Mouse (Mus musculus) midbrain, embryonic 10.5 days (tissue): Measurements from ENCODE around the gene Rcsd1. TPM values are rescaled to one million over a fixed set of nuclear protein-coding genes. Genes with fewer than 3 reads are reported as not detected.

ENCODE experiments used
- DNase-seq: peaks from one replicate; pipeline ENCODE4 v3.0.0-alpha.2; 2017; ENCODE audit warnings: low spot score
- H3K27ac ChIP-seq: fragments of 300-500 bp; sonication (generic); replicated peaks from 2 replicates; pipeline ENCODE4 v1.5.1; 2016; ENCODE audit warnings: mild to moderate bottlenecking
- H3K27me3 ChIP-seq: fragments of 300-500 bp; sonication (generic); 2 replicates; pipeline ENCODE4 v1.6.1; 2016; ENCODE audit warnings: low read depth, mild to moderate bottlenecking; ENCODE audit not compliant: poor library complexity, severe bottlenecking
- H3K36me3 ChIP-seq: fragments of 300-500 bp; sonication (generic); 2 replicates; pipeline ENCODE4 v1.6.1; 2016; ENCODE audit warnings: mild to moderate bottlenecking, moderate library complexity
- H3K4me1 ChIP-seq: fragments of 300-500 bp; sonication (generic); 2 replicates; pipeline ENCODE4 v1.6.1; 2016
- H3K4me3 ChIP-seq: fragments of 300-500 bp; sonication (generic); 2 replicates; pipeline ENCODE4 v1.5.1; 2016; ENCODE audit warnings: mild to moderate bottlenecking, moderate library complexity
- H3K9me3 ChIP-seq: fragments of 300-500 bp; sonication (generic); replicated peaks from 2 replicates; pipeline ENCODE4 v1.6.1; 2016; ENCODE audit warnings: mild to moderate bottlenecking
- WGBS: fragments of 180-500 bp; shearing (Covaris S2); methylation state at CpG from one replicate; pipeline ENCODE4 v1.1.7; 2016; 5-methylcytosine and 5-hydroxymethylcytosine counted together
- polyA plus RNA-seq: library from polyadenylated mRNA; unstranded; fragments of >200 nt; fragmentation: Nextera tagmentation; extraction: Ambion mirVana; gene quantifications from 2 replicates; pipeline ENCODE4 v1.2.1, GENCODE M21; 2016

Rcsd1 gene
- polyA plus RNA-seq, 1 experiment from 2014 or later = 8.7 TPM

GRCm38 (mm10) chr1:165662426-165663192, 46.9 kb downstream of the Rcsd1 start:
- H3K27ac ChIP-seq = peak overlapping the region; percentile 61
- H3K27me3 ChIP-seq = no peaks in the 10 kb centered on the region; the same call in 1 of the 2 replicates
- H3K4me1 ChIP-seq = peaks cover 15% of the 10 kb centered on the region
- WGBS = 62% methylated on average over 15 of the region's 15 CpGs
- DNase-seq = no peak
- no peaks in the 10 kb centered on the region for H3K9me3 ChIP-seq
- no peaks in the 10 kb centered on the region for H3K36me3 ChIP-seq
- H3K4me3 ChIP-seq = no peak overlapping the region

DNA sequence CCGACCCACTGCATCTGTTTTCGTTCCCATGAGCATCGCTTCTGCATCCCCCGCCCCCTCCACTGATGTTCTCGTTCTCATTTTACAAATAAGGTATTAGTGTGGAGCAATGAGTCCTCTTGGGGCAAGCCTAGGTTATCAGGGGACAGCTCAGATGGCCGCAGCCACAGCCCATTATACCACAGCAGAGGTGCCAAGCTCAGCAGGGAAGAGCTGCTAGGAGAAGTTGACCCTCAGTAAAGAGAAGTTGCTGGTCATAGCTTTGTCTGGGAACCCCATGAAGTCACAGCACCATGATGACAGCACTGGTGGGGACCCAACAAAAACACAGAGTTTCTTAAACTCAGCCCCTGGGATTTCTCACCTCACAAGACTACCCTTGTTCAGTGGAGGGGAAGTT, 47.8 kb downstream of the Rcsd1 start:
- no peak overlapping the region for H3K27ac ChIP-seq
- no peak for DNase-seq
- H3K4me3 ChIP-seq = no peak overlapping the region
- peaks cover 15% of the 10 kb centered on the region for H3K4me1 ChIP-seq
- WGBS = 79% methylated on average over 6 of the region's 6 CpGs
- no peaks in the 10 kb centered on the region for H3K9me3 ChIP-seq
- no peaks in the 10 kb centered on the region for H3K36me3 ChIP-seq
- no peaks in the 10 kb centered on the region; the same call in 1 of the 2 replicates for H3K27me3 ChIP-seq

- no peaks in the 10 kb centered on the region; the same call in 1 of the 2 replicates for H3K27me3 ChIP-seq
- H3K36me3 ChIP-seq = no peaks in the 10 kb centered on the region
- H3K4me1 ChIP-seq = peaks cover 15% of the 10 kb centered on the region
- H3K9me3 ChIP-seq = no peaks in the 10 kb centered on the region
- WGBS = 64% methylated on average over 3 of the region's 3 CpGs
- no peak overlapping the region for H3K4me3 ChIP-seq
- no peak for DNase-seq
- no peak overlapping the region for H3K27ac ChIP-seq
Observed at GRCm38 (mm10) chr1:165661191-165661590, 48.4 kb downstream of the Rcsd1 start.

- Histone ChIP-seq H3K27ac (no peak overlapping the region), H3K36me3 (no peaks in the 10 kb centered on the region), H3K4me3 (no peak overlapping the region), H3K9me3 (no peaks in the 10 kb centered on the region), H3K4me1 (peaks cover 15% of the 10 kb centered on the region), H3K27me3 (no peaks in the 10 kb centered on the region; the same call in 1 of the 2 replicates)
- 30% methylated on average over 4 of the region's 4 CpGs for whole genome bisulfite sequencing
- peak; percentile 53 for DNase-seq
Observed at GRCm38 (mm10) chr1:165660774-165661173, 48.8 kb downstream of the Rcsd1 start.

- H3K4me3 ChIP-seq = no peak overlapping the region
- H3K36me3 ChIP-seq = no peaks in the 10 kb centered on the region
- H3K27ac ChIP-seq = no peak overlapping the region
- no peaks in the 10 kb centered on the region; the same call in 1 of the 2 replicates for H3K27me3 ChIP-seq
- peaks cover 12% of the 10 kb centered on the region for H3K4me1 ChIP-seq
- DNase-seq = peak; percentile 74
- 37% methylated on average over 5 of the region's 5 CpGs for WGBS
- H3K9me3 ChIP-seq = no peaks in the 10 kb centered on the region
Observed at GRCm38 (mm10) chr1:165658602-165659001, 51.0 kb downstream of the Rcsd1 start.

- no peaks in the 10 kb centered on the region for H3K36me3 ChIP-seq
- H3K9me3 ChIP-seq = no peaks in the 10 kb centered on the region
- no peak overlapping the region for H3K4me3 ChIP-seq
- H3K27me3 ChIP-seq = no peaks in the 10 kb centered on the region
- H3K4me1 ChIP-seq = no peaks in the 10 kb centered on the region
- no peak overlapping the region for H3K27ac ChIP-seq
- WGBS = 93% methylated on average over 14 of the region's 14 CpGs
- no peak for DNase-seq
Observed at GRCm38 (mm10) chr1:165655482-165655881, 54.1 kb downstream of the Rcsd1 start.

GRCm38 (mm10) chr1:165655022-165655421, 54.5 kb downstream of the Rcsd1 start:
- no peaks in the 10 kb centered on the region for H3K36me3 ChIP-seq
- no peak for DNase-seq
- 75% methylated on average over 6 of the region's 6 CpGs for WGBS
- H3K27me3 ChIP-seq = no peaks in the 10 kb centered on the region
- H3K4me3 ChIP-seq = no peak overlapping the region
- H3K9me3 ChIP-seq = no peaks in the 10 kb centered on the region
- no peaks in the 10 kb centered on the region for H3K4me1 ChIP-seq
- H3K27ac ChIP-seq = no peak overlapping the region

GRCm38 (mm10) chr1:165653126-165653885, 56.3 kb downstream of the Rcsd1 start:
- Histone ChIP-seq H3K36me3 (no peaks in the 10 kb centered on the region), H3K4me3 (no peak overlapping the region), H3K4me1 (no peaks in the 10 kb centered on the region), H3K27ac (no peak overlapping the region), H3K9me3 (no peaks in the 10 kb centered on the region), H3K27me3 (no peaks in the 10 kb centered on the region)
- WGBS = 90% methylated on average over 14 of the region's 14 CpGs
- DNase-seq = no peak

DNA sequence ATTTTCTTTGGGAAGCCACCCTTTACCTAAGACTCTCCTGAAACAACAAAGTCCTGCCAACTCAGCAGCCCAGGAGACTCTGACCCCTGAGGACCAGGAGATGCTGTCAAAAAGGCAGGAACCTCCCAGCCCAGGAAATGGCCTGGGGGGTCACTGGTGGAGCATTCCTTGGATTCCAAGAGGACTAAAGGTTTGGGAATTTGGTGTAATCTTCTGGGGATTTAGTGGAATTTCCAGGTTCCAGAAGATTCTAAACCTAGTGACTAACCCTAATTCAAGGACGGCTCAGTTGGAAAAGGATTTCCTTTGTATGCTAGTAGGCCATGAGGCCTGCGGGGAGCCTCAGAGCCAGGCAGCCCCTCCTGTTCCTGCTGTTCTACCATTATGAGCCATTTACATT, 57.0 kb downstream of the Rcsd1 start:
- Histone ChIP-seq H3K4me3 (no peak overlapping the region), H3K9me3 (no peaks in the 10 kb centered on the region), H3K27ac (no peak overlapping the region), H3K27me3 (no peaks in the 10 kb centered on the region), H3K4me1 (no peaks in the 10 kb centered on the region), H3K36me3 (no peaks in the 10 kb centered on the region)
- WGBS = 75% methylated on average over 2 of the region's 2 CpGs
- DNase-seq = no peak

DNA sequence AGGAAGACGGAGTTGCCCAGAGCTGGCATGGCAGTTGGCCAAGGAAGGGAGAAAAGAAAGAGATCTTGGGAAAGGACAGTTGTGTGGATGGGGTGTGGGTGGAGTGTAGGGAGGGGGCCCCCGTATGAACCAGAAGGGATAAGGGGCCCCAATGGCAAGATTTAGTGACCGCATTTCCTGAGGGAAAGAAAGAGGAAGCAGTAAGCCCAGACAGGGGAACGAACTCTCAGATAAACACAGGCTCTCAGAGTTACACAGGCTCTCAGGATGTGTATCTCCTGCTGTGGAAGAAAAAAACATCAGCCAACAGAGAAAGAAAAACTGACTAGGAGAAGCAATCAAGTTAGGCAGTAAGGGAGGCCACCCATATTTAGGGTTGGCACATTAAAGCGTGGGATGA, 58.4 kb downstream of the Rcsd1 start:
- no peak overlapping the region for H3K27ac ChIP-seq
- H3K4me1 ChIP-seq = no peaks in the 10 kb centered on the region
- H3K4me3 ChIP-seq = no peak overlapping the region
- no peaks in the 10 kb centered on the region for H3K36me3 ChIP-seq
- WGBS = 77% methylated on average over 5 of the region's 5 CpGs
- H3K27me3 ChIP-seq = no peaks in the 10 kb centered on the region
- no peaks in the 10 kb centered on the region for H3K9me3 ChIP-seq
- DNase-seq = no peak

- H3K27ac ChIP-seq = no peak overlapping the region
- 81% methylated on average over 4 of the region's 4 CpGs for WGBS
- H3K27me3 ChIP-seq = no peaks in the 10 kb centered on the region
- no peaks in the 10 kb centered on the region for H3K36me3 ChIP-seq
- H3K4me1 ChIP-seq = no peaks in the 10 kb centered on the region
- DNase-seq = no peak
- no peaks in the 10 kb centered on the region for H3K9me3 ChIP-seq
- H3K4me3 ChIP-seq = no peak overlapping the region
Observed at GRCm38 (mm10) chr1:165645102-165645501, 64.5 kb downstream of the Rcsd1 start.

- WGBS = 82% methylated on average over 5 of the region's 5 CpGs
- H3K27me3 ChIP-seq = no peaks in the 10 kb centered on the region
- no peaks in the 10 kb centered on the region for H3K36me3 ChIP-seq
- H3K4me3 ChIP-seq = no peak overlapping the region
- no peak overlapping the region for H3K27ac ChIP-seq
- DNase-seq = no peak
- H3K4me1 ChIP-seq = no peaks in the 10 kb centered on the region
- H3K9me3 ChIP-seq = no peaks in the 10 kb centered on the region
Observed at GRCm38 (mm10) chr1:165643735-165644134, 65.8 kb downstream of the Rcsd1 start.

DNA sequence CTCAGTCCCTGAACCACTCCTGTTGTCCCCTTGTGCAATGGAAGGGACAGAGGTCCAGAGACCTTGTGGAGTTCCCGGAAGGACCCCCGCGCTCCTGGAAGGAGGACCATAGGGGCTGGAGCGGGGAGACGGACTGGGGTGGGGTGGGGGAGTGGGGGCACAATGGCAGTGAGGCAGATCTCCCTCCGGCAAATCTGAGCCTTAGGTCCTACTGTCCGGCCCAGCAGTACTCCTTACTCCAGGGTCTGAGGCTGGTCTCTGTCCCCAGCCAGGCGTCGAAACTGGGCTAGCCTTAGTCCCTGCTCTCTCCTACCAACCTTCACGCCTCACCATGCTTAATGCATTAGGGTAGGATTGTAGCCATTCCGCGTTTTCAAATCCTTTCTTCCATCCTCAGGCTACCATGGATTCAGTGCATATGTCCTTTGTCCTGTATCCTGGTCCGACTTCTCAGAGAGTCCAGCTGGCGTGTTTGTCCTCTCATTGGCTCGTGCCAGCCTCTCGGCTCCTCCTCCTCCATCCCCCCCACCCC, 66.7 kb downstream of the Rcsd1 start:
- WGBS = 0% methylated on average over 16 of the region's 16 CpGs

More for the DNA sequence above, 66.7 kb downstream of the Rcsd1 start:
- H3K4me1 ChIP-seq = no peaks in the 10 kb centered on the region
- no peaks in the 10 kb centered on the region for H3K36me3 ChIP-seq
- H3K27me3 ChIP-seq = no peaks in the 10 kb centered on the region
- no peaks in the 10 kb centered on the region for H3K9me3 ChIP-seq
- H3K27ac ChIP-seq = peak overlapping the region; percentile 99
- H3K4me3 ChIP-seq = peak overlapping the region; percentile 87
- peak; percentile 77 for DNase-seq
